16 mouse cellular contexts compared by ENCODE assay signal in genomic region chr6:108441290-108441689, GRCm38 (mm10).
DNase-seq lines count a peak whose midpoint lies in the region; ATAC-seq and TF ChIP-seq lines count a peak whose summit lies in the region.
"Had no signal": no experiment of that assay in that cellular context is flagged by ENCODE, and none has a peak within 500 bp of the region (broad histone marks: within the 10 kb centered on the region; RNA-seq: fewer than 3 reads in every experiment).

No protein-coding gene starts in this region.

- peak; percentile 65 for TF ChIP-seq CTCF in layer of hippocampus, adult 2 months (conservative IDR thresholded peaks at IDR 0.05)

- no peak overlapping the region for H3K9ac ChIP-seq in neural tube, embryonic 15.5 days (replicated peaks)
- H3K9ac ChIP-seq in kidney, embryonic 16.5 days (replicated peaks; ENCODE audit: low read length) = no peak overlapping the region
- H3K9ac ChIP-seq: heart, embryonic 15.5 days; limb, embryonic 15.5 days; midbrain, embryonic 12.5 days had no signal

- ATAC-seq in neural tube, embryonic 15.5 days (ENCODE audit: low FRiP score) = no peak
- no peak for ATAC-seq in kidney, embryonic 16.5 days (ENCODE audit: low FRiP score, low TSS enrichment)
- ATAC-seq in cerebellum, adult (ENCODE audit: insufficient number of reproducible peaks, low FRiP score, low TSS enrichment) = no peak

- H3K4me1 ChIP-seq in neural tube, embryonic 15.5 days = peaks cover 2% of the 10 kb centered on the region
- peaks cover 22% of the 10 kb centered on the region for H3K4me1 ChIP-seq in kidney, embryonic 16.5 days (ENCODE audit: insufficient read depth, low read length)
- H3K4me1 ChIP-seq: forebrain, embryonic 10.5 days; midbrain, embryonic 12.5 days had no signal

- H3K27me3 ChIP-seq in neural tube, embryonic 15.5 days (replicated peaks) = no peaks in the 10 kb centered on the region
- H3K27me3 ChIP-seq in kidney, embryonic 16.5 days (ENCODE audit: insufficient read depth, low read length) = no peaks in the 10 kb centered on the region
- H3K27me3 ChIP-seq: heart, embryonic 15.5 days; limb, embryonic 15.5 days; midbrain, embryonic 12.5 days had no signal

- WGBS in neural tube, embryonic 15.5 days = 100% methylated on average over 2 of the region's 2 CpGs
- 92% methylated on average over 2 of the region's 2 CpGs for WGBS in kidney, embryonic 16.5 days

- H3K36me3 ChIP-seq in neural tube, embryonic 15.5 days = no peaks in the 10 kb centered on the region
- H3K36me3 ChIP-seq in kidney, embryonic 16.5 days (ENCODE audit: insufficient read depth, low read length) = peaks cover 16% of the 10 kb centered on the region

- H3K27ac ChIP-seq in layer of hippocampus, adult 2 months = no peak overlapping the region
- no peak overlapping the region for H3K27ac ChIP-seq in neural tube, embryonic 15.5 days (replicated peaks)
- H3K27ac ChIP-seq in kidney, embryonic 16.5 days (ENCODE audit: low read length) = no peak overlapping the region
- H3K27ac ChIP-seq: forebrain, embryonic 10.5 days; heart, embryonic 15.5 days; hindbrain, embryonic 10.5 days; limb, embryonic 15.5 days; midbrain, embryonic 12.5 days had no signal

- H3K4me3 ChIP-seq in layer of hippocampus, adult 2 months = no peak overlapping the region
- H3K4me3 ChIP-seq in neural tube, embryonic 15.5 days (replicated peaks) = no peak overlapping the region
- no peak overlapping the region for H3K4me3 ChIP-seq in kidney, embryonic 16.5 days (ENCODE audit: low read length)
- H3K4me3 ChIP-seq: forebrain, embryonic 10.5 days; heart, embryonic 15.5 days; hindbrain, embryonic 10.5 days; limb, embryonic 15.5 days; midbrain, embryonic 12.5 days had no signal

- H3K4me2 ChIP-seq in neural tube, embryonic 15.5 days = no peak overlapping the region
- H3K4me2 ChIP-seq in kidney, embryonic 16.5 days (replicated peaks; ENCODE audit: low read depth, low read length) = no peak overlapping the region
- H3K4me2 ChIP-seq: heart, embryonic 15.5 days; limb, embryonic 15.5 days; midbrain, embryonic 12.5 days had no signal

- no peak for DNase-seq in layer of hippocampus, adult 2 months (ENCODE audit: low spot score in 2 of 2)
- no peak for DNase-seq in layer of hippocampus, adult 8-10 months (ENCODE audit: low spot score in 2 of 2)
- DNase-seq in 416B (ENCODE audit: low read depth) = peak; percentile 44
- peak; percentile 32 for DNase-seq in CD4-positive helper T cell, adult 2 months (ENCODE audit: low read depth, low spot score)
- DNase-seq in ZHBTc4 (ENCODE audit: low read depth, low spot score) = peak; percentile 80
- DNase-seq: cerebellum, adult 18-20 months; kidney, adult 18-20 months; lung, postnatal 14 days had no signal

- H3K9me3 ChIP-seq in neural tube, embryonic 15.5 days (replicated peaks) = no peaks in the 10 kb centered on the region
- H3K9me3 ChIP-seq in kidney, embryonic 16.5 days (ENCODE audit: low read length) = peaks cover 5% of the 10 kb centered on the region; the same call in 1 of the 2 replicates
- H3K9me3 ChIP-seq: heart, embryonic 15.5 days; hindbrain, embryonic 10.5 days; limb, embryonic 15.5 days; midbrain, embryonic 12.5 days had no signal

Comparison
In these comparisons a context has a peak if more than half of its experiments do, and no peak if none do; other contexts are left out.
1. DNase-seq: peak in 416B (single experiment), CD4-positive helper T cell, adult 2 months (single experiment) and ZHBTc4 (single experiment); none in layer of hippocampus, adult 2 months (0 of 2) and layer of hippocampus, adult 8-10 months (0 of 2).